Mouse (Mus musculus) neural tube, embryonic 14.5 days (tissue): Measurements from ENCODE around the gene Phactr3. TPM values are rescaled to one million over a fixed set of nuclear protein-coding genes. Genes with fewer than 3 reads are reported as not detected.
A peak's percentile ranks its signal among the peaks of the same experiment; 100 is the strongest.

Experiments used
- ATAC-seq: fragments of 200-750 bp; cut with Nextera tagmentation; 2 replicates; pipeline ENCODE4 v1.8.0; 2017; ENCODE audit warnings: low read depth, mild to moderate bottlenecking, moderate TSS enrichment, moderate library complexity
- H3K27ac ChIP-seq: fragments of 300-500 bp; sonication (generic); 2 replicates; pipeline ENCODE4 v1.5.1; 2014; ENCODE audit warnings: low read depth, mild to moderate bottlenecking, control low read depth, low read length, moderate library complexity, mixed read lengths
- H3K27me3 ChIP-seq: fragments of 300-500 bp; sonication (generic); 2 replicates; pipeline ENCODE4 v1.6.1; 2014; ENCODE audit warnings: low read length; ENCODE audit not compliant: control insufficient read depth, insufficient read depth
- H3K36me3 ChIP-seq: fragments of 300-500 bp; sonication (generic); 2 replicates; pipeline ENCODE4 v1.6.1; 2014; ENCODE audit warnings: low read length, mixed read lengths; ENCODE audit not compliant: control insufficient read depth, insufficient read depth
- H3K4me1 ChIP-seq: fragments of 300-500 bp; sonication (generic); 2 replicates; pipeline ENCODE4 v1.6.1; 2014; ENCODE audit warnings: low read length; ENCODE audit not compliant: control insufficient read depth, insufficient read depth
- H3K4me2 ChIP-seq: fragments of 300-500 bp; sonication (generic); 2 replicates; pipeline ENCODE4 v1.6.1; 2014; ENCODE audit warnings: mild to moderate bottlenecking, low read depth, low read length, control low read depth
- H3K4me3 ChIP-seq: fragments of 300-500 bp; sonication (generic); 2 replicates; pipeline ENCODE4 v1.5.1; 2014; ENCODE audit warnings: low read depth, low read length, control low read depth, mixed read lengths
- H3K9ac ChIP-seq: fragments of 300-500 bp; sonication (generic); replicated peaks from 2 replicates; pipeline ENCODE4 v1.6.1; 2014; ENCODE audit warnings: low read depth, mild to moderate bottlenecking, control low read depth, low read length, mixed read lengths
- H3K9me3 ChIP-seq: fragments of 300-500 bp; sonication (generic); 2 replicates; pipeline ENCODE4 v1.6.1; 2016; ENCODE audit warnings: low read length; ENCODE audit not compliant: control insufficient read depth
- WGBS: fragments of 180-500 bp; shearing (Covaris S2); extraction: QIAGEN DNeasy Blood & Tissue Kit; methylation state at CpG from one replicate; pipeline ENCODE4 v1.1.7; 2014; 5-methylcytosine and 5-hydroxymethylcytosine counted together
- polyA plus RNA-seq: library from polyadenylated mRNA; unstranded; fragments of >200 nt; fragmentation: Nextera tagmentation; extraction: Ambion mirVana; gene quantifications from 2 replicates; pipeline ENCODE4 v1.2.1, GENCODE M21; 2014

Gene Phactr3
- polyA plus RNA-seq, 1 experiment from 2014 or later, result 66.9 TPM

DNA sequence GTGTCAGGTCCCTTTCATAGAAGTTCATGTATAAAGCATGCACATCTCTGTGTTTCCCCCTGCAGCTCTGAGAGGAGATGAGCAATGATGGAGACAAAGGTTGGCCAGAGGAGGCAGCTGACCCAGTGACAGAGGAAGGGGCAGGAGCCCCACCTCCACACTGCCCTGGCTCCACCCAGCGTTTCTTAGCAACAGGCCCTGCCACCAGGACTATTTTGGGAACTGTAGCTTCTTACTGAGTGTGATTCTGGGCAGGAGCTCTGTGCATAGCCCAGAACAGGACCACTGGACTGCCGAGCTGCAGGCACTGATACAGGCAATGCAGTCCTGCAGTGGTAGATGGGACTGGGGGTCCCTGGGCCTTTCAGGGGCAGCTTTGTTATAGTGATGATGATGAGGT, 146.7 kb downstream of the Phactr3 start:
- no peak for ATAC-seq
- H3K4me1 ChIP-seq, result no peaks in the 10 kb centered on the region; the same call in 1 of the 2 replicates
- peaks cover 2% of the 10 kb centered on the region; the same call in 1 of the 2 replicates for H3K36me3 ChIP-seq
- no peak overlapping the region for H3K9ac ChIP-seq
- WGBS, result 11% methylated on average over 2 of the region's 2 CpGs
- H3K27me3 ChIP-seq, result no peaks in the 10 kb centered on the region
- no peak overlapping the region for H3K4me3 ChIP-seq
- no peak overlapping the region for H3K4me2 ChIP-seq
- H3K9me3 ChIP-seq, result no peaks in the 10 kb centered on the region
- no peak overlapping the region for H3K27ac ChIP-seq

DNA sequence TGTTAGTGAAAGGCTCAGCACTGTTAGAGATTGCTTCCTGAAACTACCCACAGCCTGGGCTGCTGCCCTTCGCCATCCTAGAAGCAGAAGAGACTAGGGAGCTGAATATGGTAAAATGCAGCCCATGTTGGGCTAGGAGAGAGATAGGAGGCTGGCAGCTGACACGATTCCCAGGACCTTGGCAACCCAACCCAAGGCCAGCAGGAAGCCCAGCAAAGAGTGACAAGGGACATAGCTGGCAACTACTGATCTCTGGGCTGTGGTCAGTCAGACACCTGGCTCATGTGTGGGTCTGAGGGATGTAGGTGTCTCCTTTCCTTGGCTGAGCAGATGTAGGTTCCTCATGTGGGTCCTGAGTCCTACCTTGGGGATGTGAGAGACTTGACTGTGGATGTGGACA, 152.0 kb downstream of the Phactr3 start:
- H3K9me3 ChIP-seq, result no peaks in the 10 kb centered on the region
- H3K9ac ChIP-seq, result no peak overlapping the region
- H3K27ac ChIP-seq, result no peak overlapping the region
- H3K36me3 ChIP-seq, result no peaks in the 10 kb centered on the region
- 88% methylated on average over 2 of the region's 2 CpGs for WGBS
- H3K4me3 ChIP-seq, result no peak overlapping the region
- H3K4me1 ChIP-seq, result no peaks in the 10 kb centered on the region
- H3K4me2 ChIP-seq, result no peak overlapping the region
- no peak for ATAC-seq
- no peaks in the 10 kb centered on the region for H3K27me3 ChIP-seq

DNA sequence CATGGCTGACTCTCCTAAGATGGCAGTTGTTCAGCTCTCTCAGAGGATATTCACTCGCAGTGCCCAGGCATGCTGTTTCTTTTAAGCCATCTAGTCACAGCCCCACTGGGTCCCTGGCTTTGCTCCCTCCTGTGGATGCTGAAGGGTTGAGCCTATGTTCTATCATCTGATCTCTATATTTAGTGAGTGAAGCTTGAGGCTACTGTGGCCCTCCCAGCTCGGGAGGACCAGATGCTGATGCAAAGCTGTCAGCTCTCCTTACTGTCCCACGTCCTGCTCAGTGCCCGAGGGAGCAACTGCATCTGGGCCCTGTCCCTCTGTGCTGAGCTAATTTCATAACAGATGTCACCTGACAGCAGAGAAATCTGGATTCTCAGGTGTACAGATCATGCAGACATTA, 153.6 kb downstream of the Phactr3 start:
- Histone ChIP-seq H3K9ac (no peak overlapping the region), H3K9me3 (no peaks in the 10 kb centered on the region), H3K4me1 (no peaks in the 10 kb centered on the region), H3K36me3 (no peaks in the 10 kb centered on the region), H3K4me3 (no peak overlapping the region), H3K27ac (no peak overlapping the region), H3K27me3 (no peaks in the 10 kb centered on the region), H3K4me2 (no peak overlapping the region)
- WGBS, result 55% methylated on average over 4 of the region's 4 CpGs
- no peak for ATAC-seq

DNA sequence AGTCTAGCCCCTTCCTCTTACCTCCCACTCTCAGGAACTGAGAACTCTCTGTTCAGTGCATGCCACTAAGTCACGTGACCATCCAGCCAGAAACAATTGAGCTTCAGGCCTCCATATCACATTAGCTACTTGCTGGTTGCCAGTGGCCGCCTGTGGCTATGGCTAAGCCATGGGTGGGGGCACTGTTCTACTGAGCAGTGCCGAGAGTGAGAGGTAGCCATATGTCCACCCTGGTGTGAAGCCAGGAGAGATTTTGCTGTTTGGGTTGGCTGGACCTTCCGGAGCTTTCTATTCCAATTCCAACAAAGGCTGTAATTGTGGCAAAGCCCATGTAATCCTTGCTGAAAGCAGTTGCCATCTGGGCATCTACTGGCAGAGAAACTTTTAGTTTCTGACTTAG, 155.4 kb downstream of the Phactr3 start:
- Histone ChIP-seq H3K27ac (no peak overlapping the region), H3K9ac (no peak overlapping the region), H3K4me1 (no peaks in the 10 kb centered on the region), H3K36me3 (no peaks in the 10 kb centered on the region), H3K4me3 (no peak overlapping the region), H3K9me3 (no peaks in the 10 kb centered on the region), H3K27me3 (no peaks in the 10 kb centered on the region), H3K4me2 (no peak overlapping the region)
- WGBS, result 66% methylated on average over 4 of the region's 4 CpGs
- ATAC-seq, result no peak

DNA sequence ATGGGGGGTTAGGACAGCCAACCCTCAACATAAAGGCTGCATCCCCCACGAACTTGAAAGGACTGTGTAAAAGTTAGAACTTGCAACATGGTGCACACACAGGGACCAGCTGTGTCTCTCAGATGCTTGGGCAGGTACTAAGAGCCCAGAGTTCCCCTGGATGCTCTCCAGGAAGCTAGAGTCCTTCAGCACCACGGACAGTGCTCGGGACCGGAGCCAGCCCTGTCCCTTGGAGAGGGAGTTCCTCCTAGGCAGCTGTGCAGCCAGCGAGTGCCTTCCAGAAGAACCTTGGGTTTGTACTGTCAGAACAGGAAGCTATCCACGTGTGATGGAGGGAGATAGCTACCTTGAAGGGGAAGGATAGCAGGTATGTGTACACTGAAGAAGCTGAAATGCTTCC, 158.4 kb downstream of the Phactr3 start:
- no peak for ATAC-seq
- H3K4me2 ChIP-seq, result no peak overlapping the region
- H3K9me3 ChIP-seq, result no peaks in the 10 kb centered on the region
- WGBS, result 17% methylated on average over 6 of the region's 6 CpGs
- H3K36me3 ChIP-seq, result no peaks in the 10 kb centered on the region
- no peak overlapping the region for H3K4me3 ChIP-seq
- H3K27me3 ChIP-seq, result no peaks in the 10 kb centered on the region
- H3K9ac ChIP-seq, result no peak overlapping the region
- H3K27ac ChIP-seq, result no peak overlapping the region
- no peaks in the 10 kb centered on the region for H3K4me1 ChIP-seq

DNA sequence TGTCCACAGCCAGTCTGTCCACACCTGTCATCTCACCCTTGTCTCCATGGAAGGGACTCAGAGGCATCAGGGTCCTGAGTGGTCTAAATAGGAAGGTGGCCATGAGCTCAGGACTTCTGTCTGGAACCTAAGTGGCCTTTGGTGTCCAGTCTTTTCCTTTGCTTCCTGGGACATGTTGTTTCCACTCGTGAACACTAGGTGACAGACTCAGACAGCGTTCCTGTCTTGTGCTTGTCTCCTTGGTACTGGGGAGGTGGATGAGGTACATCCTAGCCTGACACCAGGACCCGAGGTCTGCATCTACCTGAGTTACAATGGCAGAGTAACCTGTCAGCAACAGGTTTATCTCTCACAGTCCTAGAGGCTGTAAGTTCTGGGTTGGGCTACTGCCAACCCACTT, 162.4 kb downstream of the Phactr3 start:
- Histone ChIP-seq H3K9me3 (no peaks in the 10 kb centered on the region), H3K36me3 (peaks cover 4% of the 10 kb centered on the region; the same call in 1 of the 2 replicates), H3K4me2 (no peak overlapping the region), H3K9ac (no peak overlapping the region), H3K27me3 (no peaks in the 10 kb centered on the region), H3K4me1 (no peaks in the 10 kb centered on the region), H3K27ac (no peak overlapping the region), H3K4me3 (no peak overlapping the region)
- no peak for ATAC-seq
- WGBS, result 63% methylated on average over 3 of the region's 3 CpGs

DNA sequence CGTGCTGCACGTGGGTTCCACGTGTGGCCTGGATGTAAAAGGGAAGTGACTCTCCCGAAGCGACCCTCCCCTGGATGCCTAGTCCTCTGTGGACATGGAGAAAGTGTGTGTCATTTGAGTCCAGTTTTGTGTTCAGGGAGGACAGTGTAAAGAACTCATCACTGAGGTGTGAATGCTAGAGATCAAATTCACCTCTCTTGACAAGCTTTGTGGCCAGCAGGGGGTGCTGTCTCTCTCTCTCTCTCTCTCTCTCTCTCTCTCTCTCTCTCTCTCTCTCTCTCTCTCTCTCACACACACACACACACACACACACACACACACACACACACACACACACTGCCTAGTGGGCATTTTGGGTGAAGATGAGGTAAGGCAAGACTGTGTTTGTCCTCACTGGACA, 168.5 kb downstream of the Phactr3 start:
- Histone ChIP-seq H3K27me3 (no peaks in the 10 kb centered on the region), H3K4me2 (no peak overlapping the region), H3K36me3 (peaks cover 4% of the 10 kb centered on the region; the same call in 1 of the 2 replicates), H3K27ac (no peak overlapping the region), H3K4me3 (no peak overlapping the region), H3K9me3 (no peaks in the 10 kb centered on the region), H3K4me1 (no peaks in the 10 kb centered on the region), H3K9ac (no peak overlapping the region)
- 83% methylated on average over 5 of the region's 5 CpGs for WGBS
- no peak for ATAC-seq

DNA sequence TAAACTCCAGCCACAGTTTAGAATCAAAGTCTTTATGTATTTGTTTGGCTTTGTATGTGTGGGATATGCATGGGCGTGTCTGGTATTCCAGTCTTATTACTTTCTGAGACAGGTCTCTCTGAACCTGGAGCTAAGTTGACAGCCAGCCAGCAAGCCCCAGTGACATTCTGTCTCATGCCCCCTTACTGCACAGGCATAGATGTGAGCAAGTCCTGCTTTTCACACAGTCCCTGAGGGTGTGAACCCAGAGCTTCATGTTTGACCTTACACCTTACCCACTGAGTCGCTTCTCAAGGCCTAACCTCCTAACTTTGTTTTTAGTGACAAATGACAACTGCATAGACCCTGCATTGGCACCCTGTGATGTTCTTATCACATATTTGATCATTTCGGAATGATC, 169.9 kb downstream of the Phactr3 start:
- no peaks in the 10 kb centered on the region for H3K9me3 ChIP-seq
- no peak overlapping the region for H3K4me3 ChIP-seq
- no peak overlapping the region for H3K9ac ChIP-seq
- no peak for ATAC-seq
- H3K27ac ChIP-seq, result no peak overlapping the region
- no peak overlapping the region for H3K4me2 ChIP-seq
- no peaks in the 10 kb centered on the region for H3K27me3 ChIP-seq
- 88% methylated on average over 3 of the region's 3 CpGs for WGBS
- no peaks in the 10 kb centered on the region for H3K4me1 ChIP-seq
- H3K36me3 ChIP-seq, result no peaks in the 10 kb centered on the region

DNA sequence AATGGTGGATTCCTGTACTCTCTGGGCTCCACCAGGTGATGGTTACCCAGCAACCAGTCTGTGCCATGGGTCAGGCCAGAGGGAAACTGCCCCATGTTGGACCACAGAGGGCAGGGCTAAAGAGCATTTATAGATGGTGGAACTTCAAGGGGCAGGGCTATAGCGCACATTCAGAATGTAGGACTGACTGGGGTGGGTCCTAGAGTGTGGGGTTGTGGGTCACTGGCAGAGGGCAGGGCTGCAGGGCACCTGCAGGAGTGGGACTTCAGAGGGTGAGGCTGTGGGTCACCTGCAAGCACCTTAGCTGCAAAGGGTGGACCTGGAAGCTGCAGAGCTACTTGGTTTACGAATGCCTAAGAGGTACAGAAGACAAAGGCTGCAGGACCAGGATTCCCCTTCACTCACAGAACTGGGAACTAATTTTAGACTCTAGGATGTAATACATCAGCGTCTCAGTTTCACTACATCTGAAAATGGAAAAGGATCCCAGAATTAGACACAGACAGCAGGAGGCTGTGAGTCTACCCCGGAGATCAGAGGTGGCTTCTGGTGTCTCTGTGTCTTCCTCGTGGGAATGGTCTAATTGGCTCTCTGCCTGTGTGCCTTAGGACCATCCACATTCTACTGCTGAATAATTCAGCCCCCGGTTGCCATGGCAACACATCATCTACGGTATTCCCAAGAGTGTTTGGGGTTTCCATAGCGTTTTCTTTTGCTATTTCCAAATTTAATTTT, 184.8 kb downstream of the Phactr3 start:
- ATAC-seq, result peak; percentile 70

More for the DNA sequence above, 184.8 kb downstream of the Phactr3 start:
- H3K4me2 ChIP-seq, result no peak overlapping the region
- peak overlapping the region; percentile 65 for H3K27ac ChIP-seq
- 35% methylated on average over 8 of the region's 8 CpGs for WGBS
- no peaks in the 10 kb centered on the region for H3K9me3 ChIP-seq
- H3K9ac ChIP-seq, result no peak overlapping the region
- H3K4me1 ChIP-seq, result peaks cover 19% of the 10 kb centered on the region
- H3K27me3 ChIP-seq, result no peaks in the 10 kb centered on the region
- no peak overlapping the region for H3K4me3 ChIP-seq
- no peaks in the 10 kb centered on the region for H3K36me3 ChIP-seq
